Mouse (Mus musculus): ENCODE results near the gene Slc1a2. TPM values are rescaled to one million over a fixed set of nuclear protein-coding genes. Genes with fewer than 3 reads are reported as not detected.
A peak's percentile ranks its signal among the peaks of the same experiment; 100 is the strongest.

Gene Slc1a2
- 0.09 and 0.38 TPM in 2 replicates for polyA plus RNA-seq (2016; fragmentation: Nextera tagmentation; extraction: Ambion mirVana)

- H3K27me3 ChIP-seq (ENCODE audit: low read depth, poor library complexity, severe bottlenecking), result peaks cover 54% of the 10 kb centered on the region
- H3K4me3 ChIP-seq, result peak within 1 kb of the TSS; percentile 81
- DNase-seq (ENCODE audit: low spot score), result peak; percentile 55
- no peaks in the 10 kb centered on the region for H3K9me3 ChIP-seq (replicated peaks)
- peaks cover 30% of the 10 kb centered on the region for H3K4me1 ChIP-seq
- under 1% methylated on average over 20 of the region's 20 CpGs for WGBS
- no peaks in the 10 kb centered on the region for H3K36me3 ChIP-seq
- peak within 1 kb of the TSS; percentile 75 for H3K27ac ChIP-seq
Observed at GRCm38 (mm10) chr2:102658163-102658660, at the start of gene Slc1a2. TSS of gene Slc1a2 (plus strand) at chr2:102658659.

GRCm38 (mm10) chr2:102610485-102610884 is 48.0 kb upstream of the Slc1a2 start:
- H3K4me3 ChIP-seq, result no peak overlapping the region
- H3K27ac ChIP-seq, result no peak overlapping the region
- no peaks in the 10 kb centered on the region for H3K4me1 ChIP-seq
- no peaks in the 10 kb centered on the region for H3K27me3 ChIP-seq (ENCODE audit: low read depth, poor library complexity, severe bottlenecking)
- H3K9me3 ChIP-seq (replicated peaks), result no peaks in the 10 kb centered on the region
- no peaks in the 10 kb centered on the region for H3K36me3 ChIP-seq
- WGBS, result 91% methylated on average over 4 of the region's 4 CpGs
- no peak for DNase-seq (ENCODE audit: low spot score)

DNA sequence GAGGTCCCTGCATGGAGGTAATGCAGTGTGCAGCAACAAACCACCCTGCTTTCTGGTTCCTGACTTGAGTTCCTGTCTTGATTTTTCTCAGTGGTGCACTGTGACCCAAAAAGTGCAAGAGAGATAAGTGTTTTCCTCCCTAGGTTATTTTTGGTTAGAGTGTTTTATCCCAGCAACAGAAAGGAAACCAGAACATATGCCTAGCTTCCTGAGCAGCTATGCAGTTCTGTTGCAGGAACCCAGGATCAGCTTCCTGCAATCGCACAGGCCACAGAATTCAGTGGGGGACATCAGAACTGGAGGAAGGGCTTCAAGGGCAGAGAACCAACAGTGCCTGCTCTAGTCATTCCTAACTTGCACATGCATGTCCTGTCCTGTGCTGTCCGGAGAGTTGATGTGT is 41.8 kb upstream of the Slc1a2 start:
- H3K27ac ChIP-seq, result no peak overlapping the region
- DNase-seq (ENCODE audit: low spot score), result no peak
- no peaks in the 10 kb centered on the region for H3K36me3 ChIP-seq
- no peak overlapping the region for H3K4me3 ChIP-seq
- WGBS, result 77% methylated on average over 2 of the region's 2 CpGs
- H3K27me3 ChIP-seq (ENCODE audit: low read depth, poor library complexity, severe bottlenecking), result no peaks in the 10 kb centered on the region
- no peaks in the 10 kb centered on the region for H3K9me3 ChIP-seq (replicated peaks)
- no peaks in the 10 kb centered on the region for H3K4me1 ChIP-seq

DNA sequence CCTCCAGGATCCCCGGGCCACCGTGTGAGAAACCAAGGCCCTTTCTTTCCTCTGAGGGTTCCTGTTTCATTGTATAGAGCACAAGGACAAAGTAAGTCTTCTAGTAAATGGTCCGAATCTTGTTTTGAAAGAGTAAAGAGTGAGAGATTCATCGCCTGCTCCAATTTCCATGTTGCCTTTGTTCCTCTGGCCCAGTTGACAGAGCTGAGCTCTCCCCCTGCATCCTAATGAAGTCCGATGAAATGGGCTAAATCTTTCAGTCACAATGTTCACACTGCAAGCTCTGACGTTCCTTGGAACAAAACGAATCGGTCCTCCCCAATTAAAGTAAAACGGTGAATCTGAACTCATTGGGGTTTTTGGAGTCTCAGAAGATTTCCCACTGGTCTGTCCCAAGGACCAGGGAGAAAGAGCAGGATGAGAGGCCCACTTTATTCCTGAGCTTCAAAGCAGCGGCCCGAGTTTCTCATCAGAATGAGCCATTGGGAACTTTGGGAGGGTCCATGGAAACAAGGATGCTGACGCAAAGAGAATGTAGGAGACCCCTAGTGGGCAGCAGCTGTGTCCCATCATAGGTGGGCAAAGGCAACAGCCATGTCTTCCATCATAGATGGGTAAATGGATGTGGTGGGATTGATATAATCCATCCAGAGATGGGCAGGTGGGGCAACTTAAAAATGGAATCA is 37.6 kb upstream of the Slc1a2 start:
- H3K4me1 ChIP-seq, result no peaks in the 10 kb centered on the region
- H3K27ac ChIP-seq, result no peak overlapping the region
- WGBS, result 83% methylated on average over 12 of the region's 12 CpGs
- H3K4me3 ChIP-seq, result no peak overlapping the region
- no peaks in the 10 kb centered on the region for H3K9me3 ChIP-seq (replicated peaks)
- H3K36me3 ChIP-seq, result no peaks in the 10 kb centered on the region
- no peak for DNase-seq (ENCODE audit: low spot score)
- no peaks in the 10 kb centered on the region for H3K27me3 ChIP-seq (ENCODE audit: low read depth, poor library complexity, severe bottlenecking)

DNA sequence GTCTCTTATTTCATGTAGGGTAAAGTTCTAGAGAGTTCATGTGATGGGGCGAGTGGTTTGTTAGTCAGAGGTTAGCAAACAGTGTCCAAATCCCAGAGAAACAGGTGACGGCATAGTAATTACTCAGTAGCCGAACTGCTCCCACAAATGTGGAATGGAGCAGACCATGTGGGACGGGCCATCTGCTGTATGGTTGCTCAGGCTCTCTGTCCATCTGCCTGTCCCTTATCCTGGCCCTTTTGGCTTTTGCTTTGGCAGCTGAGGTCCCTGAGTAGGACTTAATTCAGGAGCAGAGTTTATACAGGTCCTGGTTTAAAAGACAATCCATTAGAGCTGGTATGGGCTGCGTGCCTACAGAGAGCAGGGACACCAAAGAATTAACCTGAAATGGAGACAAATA is 36.3 kb upstream of the Slc1a2 start:
- DNase-seq (ENCODE audit: low spot score), result no peak
- WGBS, result 92% methylated on average over 5 of the region's 5 CpGs
- no peaks in the 10 kb centered on the region for H3K4me1 ChIP-seq
- no peak overlapping the region for H3K4me3 ChIP-seq
- no peaks in the 10 kb centered on the region for H3K36me3 ChIP-seq
- H3K9me3 ChIP-seq (replicated peaks), result no peaks in the 10 kb centered on the region
- no peaks in the 10 kb centered on the region for H3K27me3 ChIP-seq (ENCODE audit: low read depth, poor library complexity, severe bottlenecking)
- H3K27ac ChIP-seq, result no peak overlapping the region

GRCm38 (mm10) chr2:102622943-102623342 is 35.5 kb upstream of the Slc1a2 start:
- DNase-seq (ENCODE audit: low spot score), result no peak
- Histone ChIP-seq H3K9me3 (replicated peaks) (no peaks in the 10 kb centered on the region), H3K27ac (no peak overlapping the region), H3K4me3 (no peak overlapping the region), H3K27me3 (ENCODE audit: low read depth, poor library complexity, severe bottlenecking) (no peaks in the 10 kb centered on the region), H3K4me1 (no peaks in the 10 kb centered on the region), H3K36me3 (no peaks in the 10 kb centered on the region)

GRCm38 (mm10) chr2:102624538-102624937 is 33.9 kb upstream of the Slc1a2 start:
- 84% methylated on average over 1 of the region's 1 CpGs for WGBS
- DNase-seq (ENCODE audit: low spot score), result no peak
- Histone ChIP-seq H3K27ac (no peak overlapping the region), H3K27me3 (ENCODE audit: low read depth, poor library complexity, severe bottlenecking) (no peaks in the 10 kb centered on the region), H3K4me3 (no peak overlapping the region), H3K9me3 (replicated peaks) (no peaks in the 10 kb centered on the region), H3K36me3 (no peaks in the 10 kb centered on the region), H3K4me1 (no peaks in the 10 kb centered on the region)

- no peak for DNase-seq (ENCODE audit: low spot score)
- no peaks in the 10 kb centered on the region for H3K27me3 ChIP-seq (ENCODE audit: low read depth, poor library complexity, severe bottlenecking)
- no peaks in the 10 kb centered on the region for H3K36me3 ChIP-seq
- no peak overlapping the region for H3K4me3 ChIP-seq
- no peak overlapping the region for H3K27ac ChIP-seq
- no peaks in the 10 kb centered on the region for H3K9me3 ChIP-seq (replicated peaks)
- WGBS, result 95% methylated on average over 4 of the region's 4 CpGs
- H3K4me1 ChIP-seq, result no peaks in the 10 kb centered on the region
Observed at GRCm38 (mm10) chr2:102632361-102632760, 26.1 kb upstream of the Slc1a2 start.

GRCm38 (mm10) chr2:102634010-102634409 is 24.4 kb upstream of the Slc1a2 start:
- Histone ChIP-seq H3K36me3 (no peaks in the 10 kb centered on the region), H3K4me1 (no peaks in the 10 kb centered on the region), H3K4me3 (no peak overlapping the region), H3K9me3 (replicated peaks) (no peaks in the 10 kb centered on the region), H3K27me3 (ENCODE audit: low read depth, poor library complexity, severe bottlenecking) (no peaks in the 10 kb centered on the region), H3K27ac (no peak overlapping the region)
- no peak for DNase-seq (ENCODE audit: low spot score)
- 87% methylated on average over 1 of the region's 1 CpGs for WGBS

- Histone ChIP-seq H3K36me3 (no peaks in the 10 kb centered on the region), H3K27ac (no peak overlapping the region), H3K4me3 (no peak overlapping the region), H3K4me1 (no peaks in the 10 kb centered on the region), H3K9me3 (replicated peaks) (no peaks in the 10 kb centered on the region), H3K27me3 (ENCODE audit: low read depth, poor library complexity, severe bottlenecking) (no peaks in the 10 kb centered on the region)
- WGBS, result 80% methylated on average over 3 of the region's 3 CpGs
- no peak for DNase-seq (ENCODE audit: low spot score)
Observed at GRCm38 (mm10) chr2:102635523-102636060, 22.9 kb upstream of the Slc1a2 start.

DNA sequence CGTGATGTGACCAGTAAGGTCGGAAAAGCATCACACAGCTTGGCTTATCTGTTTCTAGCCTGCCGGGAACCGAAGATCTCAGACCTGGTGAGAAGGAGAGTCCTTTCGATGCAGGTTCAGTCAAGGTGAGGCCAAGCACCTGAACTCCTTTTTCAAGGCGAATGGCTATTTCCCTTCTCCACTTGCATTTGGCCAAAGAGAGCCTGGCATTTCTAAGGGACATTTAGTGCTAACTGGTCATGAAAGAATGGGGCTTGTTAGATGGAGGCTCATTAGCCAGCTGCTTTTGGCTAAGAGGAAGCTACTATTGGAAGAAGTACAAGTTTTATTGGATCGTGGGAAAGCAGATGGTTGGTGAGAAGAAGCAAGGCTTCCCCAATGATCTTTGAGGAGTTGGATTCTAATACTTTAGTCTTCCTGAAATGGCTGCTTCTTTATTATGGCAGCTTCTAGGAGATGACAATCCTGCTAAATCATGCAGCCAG is 22.3 kb upstream of the Slc1a2 start:
- H3K4me1 ChIP-seq, result no peaks in the 10 kb centered on the region
- 92% methylated on average over 7 of the region's 7 CpGs for WGBS
- H3K4me3 ChIP-seq, result no peak overlapping the region
- no peak for DNase-seq (ENCODE audit: low spot score)
- H3K27ac ChIP-seq, result no peak overlapping the region
- H3K9me3 ChIP-seq (replicated peaks), result no peaks in the 10 kb centered on the region
- H3K36me3 ChIP-seq, result no peaks in the 10 kb centered on the region
- no peaks in the 10 kb centered on the region for H3K27me3 ChIP-seq (ENCODE audit: low read depth, poor library complexity, severe bottlenecking)

DNA sequence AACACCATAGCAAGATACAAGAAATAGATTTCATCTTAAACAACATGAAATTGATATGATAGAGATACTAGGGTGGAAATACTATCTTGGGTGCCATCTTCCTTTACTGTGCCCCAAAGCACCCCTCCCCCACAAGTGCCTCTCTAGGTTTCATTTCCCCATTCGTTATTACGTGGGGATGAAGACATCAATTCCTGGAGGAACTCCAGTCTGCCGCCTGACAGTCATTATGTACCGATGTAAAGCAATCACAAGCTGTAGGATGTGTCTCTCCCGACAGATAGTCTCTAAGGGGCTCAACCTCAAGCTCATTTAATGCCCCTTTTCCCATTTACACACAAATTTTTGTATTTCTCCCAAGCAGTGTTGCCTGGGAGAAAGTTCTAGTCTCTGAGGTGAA is 20.3 kb upstream of the Slc1a2 start:
- H3K36me3 ChIP-seq, result no peaks in the 10 kb centered on the region
- H3K27ac ChIP-seq, result no peak overlapping the region
- no peaks in the 10 kb centered on the region for H3K9me3 ChIP-seq (replicated peaks)
- H3K4me1 ChIP-seq, result no peaks in the 10 kb centered on the region
- DNase-seq (ENCODE audit: low spot score), result no peak
- H3K27me3 ChIP-seq (ENCODE audit: low read depth, poor library complexity, severe bottlenecking), result no peaks in the 10 kb centered on the region
- no peak overlapping the region for H3K4me3 ChIP-seq
- WGBS, result 71% methylated on average over 5 of the region's 5 CpGs

DNA sequence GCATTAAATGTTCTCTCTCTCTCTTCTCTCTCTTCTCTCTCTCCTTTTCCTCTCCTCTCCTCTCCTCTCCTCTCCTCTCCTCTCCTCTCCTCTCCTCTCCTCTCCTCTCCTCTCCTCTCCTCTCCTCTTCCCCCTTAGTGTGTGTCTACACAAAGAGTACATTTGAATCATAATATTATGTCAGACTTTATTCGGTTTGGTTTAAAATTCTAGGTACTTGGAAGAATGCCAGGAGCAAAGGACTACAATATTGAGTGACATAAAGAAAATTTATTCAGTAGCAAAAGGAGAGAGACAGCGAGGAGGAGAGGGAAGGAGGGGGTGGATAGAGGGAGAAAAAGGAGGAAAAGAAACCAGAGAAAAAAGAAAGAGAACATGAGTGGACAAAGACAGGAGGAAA is 19.8 kb upstream of the Slc1a2 start:
- Histone ChIP-seq H3K4me1 (no peaks in the 10 kb centered on the region), H3K27ac (no peak overlapping the region), H3K27me3 (ENCODE audit: low read depth, poor library complexity, severe bottlenecking) (no peaks in the 10 kb centered on the region), H3K9me3 (replicated peaks) (no peaks in the 10 kb centered on the region), H3K4me3 (no peak overlapping the region), H3K36me3 (no peaks in the 10 kb centered on the region)
- 77% methylated on average over 2 of the region's 2 CpGs for WGBS
- no peak for DNase-seq (ENCODE audit: low spot score)

Data from limb, embryonic 10.5 days (tissue).